Mouse (Mus musculus): ENCODE data around the gene Cadps. TPM values are rescaled to one million over a fixed set of nuclear protein-coding genes. Genes with fewer than 3 reads are reported as not detected.

Gene Cadps
- polyA plus RNA-seq, 3 experiments from 2014 or later: 0.07 TPM; not detected in 2

- ATAC-seq: no peak
These were observed 100.3 kb downstream of the Cadps start for GRCm38 (mm10) chr14:12722452-12723194.

- ATAC-seq: no peak
These were observed 104.1 kb downstream of the Cadps start for GRCm38 (mm10) chr14:12718766-12719165.

GRCm38 (mm10) chr14:12715906-12716659 is 106.8 kb downstream of the Cadps start:
- ATAC-seq: no peak

DNA sequence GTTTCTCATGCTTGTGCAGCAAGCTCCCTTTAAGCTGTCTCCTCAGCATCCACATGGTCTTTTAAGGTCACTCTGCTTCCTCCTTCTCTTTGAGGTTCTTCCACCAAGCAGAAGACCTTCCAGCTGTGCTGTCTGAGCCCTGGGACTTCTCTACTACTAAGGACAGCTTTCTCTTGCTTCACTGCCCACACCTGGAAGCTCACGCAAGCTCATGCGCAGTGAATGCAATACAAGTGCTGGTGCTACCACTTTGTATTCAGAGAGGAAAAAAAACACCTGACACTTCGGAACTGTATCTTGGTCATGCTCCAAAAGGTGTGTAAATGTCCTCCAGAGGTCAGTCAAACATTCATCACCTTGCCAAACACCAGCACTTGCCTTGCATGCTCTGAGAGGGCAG is 115.5 kb downstream of the Cadps start:
- ATAC-seq: no peak

GRCm38 (mm10) chr14:12704461-12704860 is 118.4 kb downstream of the Cadps start:
- no peak for ATAC-seq

DNA sequence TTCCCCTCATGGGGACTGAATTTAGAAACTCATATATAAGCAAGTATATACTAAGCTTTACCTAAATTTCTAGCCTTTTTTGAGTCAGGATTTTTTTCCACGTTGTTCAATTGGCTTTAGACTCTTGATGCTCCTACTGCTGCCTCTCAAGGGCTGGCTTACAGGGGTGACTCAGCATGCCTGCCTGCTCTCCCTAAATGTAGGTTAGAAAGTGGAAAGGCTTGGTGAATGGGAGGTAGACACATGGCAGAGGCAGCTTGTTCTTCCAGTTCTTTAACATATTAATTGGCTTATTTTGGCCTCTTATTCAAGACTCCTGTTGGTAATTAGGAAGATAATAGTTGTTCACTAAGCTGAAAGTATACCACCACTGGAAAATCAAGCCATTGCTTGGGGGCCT is 132.7 kb downstream of the Cadps start:
- ATAC-seq: no peak

DNA sequence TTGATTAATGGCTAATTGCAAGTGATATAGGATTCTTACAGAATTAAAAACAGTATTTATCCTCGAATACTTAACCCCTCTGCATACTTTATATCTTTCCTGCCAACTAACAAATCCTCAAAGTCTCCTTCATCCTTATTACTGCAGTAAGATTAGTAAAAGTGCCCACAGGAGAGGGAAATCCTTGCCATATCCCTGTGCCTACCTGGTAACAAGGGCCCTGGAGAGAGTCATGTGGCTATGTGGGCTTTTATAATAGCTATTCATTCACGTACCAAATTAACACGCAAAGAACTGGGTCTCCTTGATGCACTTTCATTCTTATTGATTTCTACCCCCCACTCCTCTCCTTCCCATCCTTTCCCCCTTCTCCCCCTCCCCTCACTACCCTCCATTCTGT is 137.9 kb downstream of the Cadps start:
- ATAC-seq: no peak

DNA sequence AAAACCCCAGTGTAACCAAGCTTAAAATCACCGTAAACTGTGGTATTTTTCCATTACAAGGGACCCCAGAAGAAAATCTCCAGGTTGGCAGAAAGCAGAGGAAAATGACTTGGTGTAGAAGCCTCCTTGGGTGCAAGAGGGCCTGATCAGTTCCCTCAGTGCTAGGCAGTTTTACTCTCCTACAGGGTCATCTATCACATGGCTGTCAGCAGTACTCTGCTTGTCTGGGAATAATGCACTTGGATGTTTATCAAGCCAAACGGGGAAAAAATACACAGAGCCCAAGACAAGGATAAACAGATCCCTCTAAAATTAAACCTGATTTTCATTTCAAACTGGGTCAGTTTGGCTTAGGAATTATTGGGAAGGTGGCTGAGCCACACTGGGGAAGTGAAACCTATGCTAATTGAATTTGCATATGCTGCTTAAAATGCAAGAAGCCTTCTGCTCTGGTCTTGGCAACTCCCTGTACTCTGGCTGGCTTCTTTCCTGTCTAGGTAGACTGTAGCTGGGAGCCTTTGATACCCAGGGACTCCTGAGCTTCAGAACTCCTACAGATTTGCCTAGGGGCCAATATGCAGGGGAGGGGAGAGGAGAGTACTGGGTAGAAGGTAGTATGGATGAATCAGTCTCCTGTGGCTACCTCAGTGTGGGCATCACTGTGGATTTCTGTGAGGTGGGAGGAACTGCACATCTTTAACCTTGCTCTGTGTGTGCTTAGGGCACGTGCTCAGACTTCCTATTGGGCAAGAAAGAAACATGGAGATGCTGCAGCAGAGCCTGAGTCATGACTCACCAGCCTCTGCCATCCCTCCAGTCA is 141.8 kb downstream of the Cadps start:
- ATAC-seq: no peak

DNA sequence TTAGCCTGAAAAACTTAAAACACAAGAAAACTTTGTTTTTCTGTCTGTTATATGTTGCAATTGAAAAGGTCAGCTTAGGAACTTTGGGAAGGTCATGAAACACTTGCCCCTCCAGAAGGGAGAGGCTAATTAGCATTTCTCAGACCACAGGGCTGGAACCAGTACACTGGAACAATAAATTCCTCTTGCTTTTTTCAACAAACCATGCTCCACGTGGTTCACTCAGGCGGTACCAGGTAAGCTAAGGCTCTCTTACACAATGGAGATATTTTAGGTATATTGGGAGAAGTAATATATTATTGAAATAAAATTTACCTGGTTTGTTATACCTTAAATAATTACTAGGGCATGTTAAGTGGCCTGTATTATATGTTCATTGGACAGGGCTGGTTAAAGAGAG is 161.4 kb downstream of the Cadps start:
- no peak for ATAC-seq

DNA sequence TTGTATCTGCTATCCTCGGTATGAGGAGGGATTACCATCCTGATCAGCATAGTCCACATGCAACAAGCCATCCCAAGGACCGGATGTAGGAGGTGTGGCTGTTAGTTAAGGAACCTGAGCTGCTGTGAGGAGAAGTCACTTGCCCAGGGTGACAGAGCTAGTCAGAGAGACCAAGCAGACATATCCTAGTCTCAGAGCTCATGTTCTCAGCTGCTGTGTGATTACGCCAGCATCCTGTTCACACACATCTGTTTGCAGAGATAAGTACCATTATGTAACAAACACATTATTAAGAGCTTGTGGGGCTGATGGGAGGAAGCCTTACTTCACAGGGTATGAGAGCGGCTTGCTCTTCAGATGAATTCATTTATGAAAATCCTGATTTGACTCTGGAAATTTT is 165.5 kb downstream of the Cadps start:
- ATAC-seq: no peak

DNA sequence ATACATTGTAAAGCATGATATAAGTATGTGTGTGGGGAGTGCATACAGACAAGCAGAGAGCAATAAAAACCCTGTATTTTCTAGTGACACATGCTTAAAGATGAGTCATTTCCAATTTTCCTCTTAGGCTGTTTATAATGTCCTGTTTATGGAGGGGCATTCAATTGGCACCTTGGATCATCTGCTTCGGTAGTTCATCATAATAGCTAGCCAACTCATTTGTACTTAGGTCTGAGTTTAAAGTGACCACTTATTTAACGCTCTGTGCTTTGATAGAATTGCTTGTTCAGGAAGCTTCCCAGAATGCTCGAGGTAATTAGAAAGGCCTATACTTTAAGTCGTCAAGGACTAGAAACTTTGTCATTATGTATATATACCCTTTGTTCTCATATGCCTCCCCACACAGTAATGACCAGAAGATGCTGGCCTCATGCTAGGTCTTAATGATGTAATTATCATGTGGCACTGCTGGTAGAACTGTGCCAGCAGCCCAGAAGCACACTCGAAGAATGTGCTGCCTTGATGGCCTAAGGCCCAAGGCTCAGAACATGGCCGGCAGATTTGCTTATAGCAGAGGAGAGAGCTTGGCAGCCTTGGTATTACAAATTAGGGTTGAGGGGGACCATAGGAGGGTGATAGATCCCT is 179.9 kb downstream of the Cadps start:
- ATAC-seq: no peak

DNA sequence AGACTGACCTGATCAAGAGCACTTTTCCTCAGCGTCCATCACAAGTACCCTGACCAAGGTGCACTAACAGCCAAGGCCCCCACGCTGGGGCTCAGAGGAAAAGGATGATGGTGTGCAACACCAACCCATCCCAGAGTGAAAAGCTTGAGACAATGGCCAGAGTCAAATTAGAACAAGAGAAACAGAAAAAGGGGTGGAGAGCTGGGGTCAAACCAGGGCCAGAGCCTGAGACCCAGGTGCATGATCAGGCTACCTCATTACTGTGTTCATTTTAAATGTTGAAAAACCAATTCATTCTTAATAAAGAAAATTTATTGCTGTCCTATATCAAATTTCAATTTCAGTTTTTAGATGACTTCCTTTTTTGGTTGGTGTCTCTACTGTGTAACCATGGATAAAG is 184.1 kb downstream of the Cadps start:
- no peak for ATAC-seq

GRCm38 (mm10) chr14:12637121-12637754 is 185.6 kb downstream of the Cadps start:
- no peak for ATAC-seq

GRCm38 (mm10) chr14:12624256-12625130 is 198.4 kb downstream of the Cadps start:
- ATAC-seq: no peak

GRCm38 (mm10) chr14:12607025-12607424 is 215.9 kb downstream of the Cadps start:
- no peak for ATAC-seq

- ATAC-seq: no peak
These were observed 216.7 kb downstream of the Cadps start for GRCm38 (mm10) chr14:12606202-12606601.

GRCm38 (mm10) chr14:12602080-12602479 is 220.8 kb downstream of the Cadps start:
- no peak for ATAC-seq

DNA sequence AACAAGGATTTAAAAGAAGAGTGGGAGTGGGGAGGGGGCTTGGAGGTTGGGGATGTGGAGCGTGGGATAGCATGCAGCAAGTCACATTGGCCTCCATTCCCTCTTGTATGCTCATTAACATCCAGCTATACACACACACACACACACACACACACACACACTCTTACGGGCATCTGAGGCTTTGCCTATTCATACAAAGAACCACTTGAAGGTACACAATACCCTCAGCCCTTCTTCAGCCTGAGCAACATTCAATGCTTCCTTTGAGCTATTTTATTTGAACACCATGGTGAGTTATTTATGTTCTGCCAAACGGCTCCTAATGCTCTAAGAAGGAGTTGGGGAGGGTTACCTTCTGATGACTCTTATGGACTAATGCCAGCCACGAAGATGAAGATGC is 227.6 kb downstream of the Cadps start:
- ATAC-seq: no peak

- no peak for ATAC-seq
These were observed 230.3 kb downstream of the Cadps start for GRCm38 (mm10) chr14:12592472-12593075.

DNA sequence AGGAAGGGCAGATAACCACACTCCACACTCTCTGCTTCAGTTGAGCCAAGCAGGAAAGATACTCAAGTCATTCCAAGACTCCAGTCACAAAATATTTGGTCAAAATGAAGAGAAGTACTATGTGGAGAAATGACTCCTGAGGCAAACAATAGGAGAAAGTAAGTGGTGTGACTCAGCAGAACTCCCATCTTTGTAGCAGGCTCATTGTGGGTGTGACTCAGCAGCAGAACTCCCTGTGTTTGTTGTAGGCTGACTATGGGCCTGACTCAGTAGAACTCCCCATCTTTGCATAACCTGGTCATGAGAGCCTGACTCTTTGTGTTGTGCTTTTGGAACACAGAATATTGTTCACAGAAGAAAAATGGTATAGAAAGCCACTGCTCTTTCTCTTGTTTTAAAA is 231.1 kb downstream of the Cadps start:
- ATAC-seq: no peak

GRCm38 (mm10) chr14:12583536-12583935 is 239.3 kb downstream of the Cadps start:
- ATAC-seq: no peak

Measured in inflammation-experienced regulatory T-cells, adult 6 months (primary cell).